Mouse (Mus musculus) olfactory bulb, adult 2 months (tissue): ENCODE measurements around the gene Ramp2. TPM values are rescaled to one million over a fixed set of nuclear protein-coding genes. Genes with fewer than 3 reads are reported as not detected.
A peak's percentile ranks its signal among the peaks of the same experiment; 100 is the strongest.

Experiments
- H3K27ac ChIP-seq: fragments of 200-500 bp; 2 replicates; pipeline ENCODE4 v1.5.1; 2012; ENCODE audit warnings: low read depth, low read length; ENCODE audit not compliant: insufficient read depth
- H3K4me1 ChIP-seq: fragments of 200-500 bp; 2 replicates; pipeline ENCODE4 v1.6.1; 2012; ENCODE audit warnings: low read length; ENCODE audit not compliant: control insufficient read depth, insufficient read depth
- H3K4me3 ChIP-seq: fragments of 200-500 bp; 2 replicates; pipeline ENCODE4 v1.5.1; 2012; ENCODE audit warnings: mild to moderate bottlenecking, low read depth, low read length, moderate library complexity; ENCODE audit not compliant: insufficient read depth
- CTCF ChIP-seq: fragments of 200-500 bp; IDR thresholded peaks from 2 replicates; pipeline ENCODE4 v1.5.1; 2012; ENCODE audit warnings: low read depth, mild to moderate bottlenecking, low read length, moderate library complexity; ENCODE audit not compliant: insufficient read depth
- POLR2A ChIP-seq: fragments of 200-500 bp; IDR thresholded peaks from 2 replicates; pipeline ENCODE4 v1.6.1; 2012; ENCODE audit warnings: mild to moderate bottlenecking, low read depth, low read length, moderate library complexity; ENCODE audit not compliant: insufficient read depth
- WGBS: fragments of 180-500 bp; shearing (Covaris S2); methylation state at CpG from one replicate; pipeline ENCODE4 v1.1.7; 2018; 5-methylcytosine and 5-hydroxymethylcytosine counted together
- polyA plus RNA-seq: library from polyadenylated mRNA; stranded (reverse); fragments of >200 nt; gene quantifications from 2 replicates; pipeline ENCODE4 v1.2.4, GENCODE M21; 2012; ENCODE audit warnings: low replicate concordance; ENCODE audit not compliant: missing spikeins, insufficient read depth, insufficient read length

The Ramp2 gene
- polyA plus RNA-seq, 1 experiment, result not detected

DNA sequence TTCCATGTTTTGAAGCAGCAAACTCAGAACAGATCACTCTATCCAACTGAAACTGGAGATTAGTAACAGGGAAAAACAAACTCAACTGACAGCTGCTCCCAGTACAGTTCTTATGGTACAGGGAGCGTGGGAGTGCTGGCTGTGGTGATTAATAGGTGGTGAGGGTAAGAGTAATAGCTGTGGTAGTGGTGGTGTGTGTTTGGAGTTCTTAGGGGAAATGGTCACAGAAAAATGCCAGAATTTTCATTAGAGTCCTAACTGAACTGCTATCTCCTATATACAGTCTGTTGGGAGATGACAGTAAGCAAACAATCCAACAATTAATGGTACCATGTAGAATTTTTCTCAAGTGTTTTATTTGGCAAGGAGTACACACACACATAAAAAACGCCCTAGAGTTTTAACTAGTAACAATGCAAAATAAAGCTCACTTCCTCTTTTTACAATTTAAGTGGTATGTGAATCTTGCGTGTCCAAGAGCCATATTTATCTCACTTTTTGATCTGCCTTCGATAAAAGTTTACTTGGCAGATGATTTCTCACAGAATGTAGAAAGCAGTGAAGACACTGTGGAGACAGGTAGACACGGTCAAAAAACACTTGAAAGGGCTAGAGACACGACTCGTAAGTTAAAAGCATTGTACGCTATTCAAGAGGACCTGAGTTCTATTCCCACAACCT lies 24.4 kb upstream of the Ramp2 start:
- no peak overlapping the region for H3K4me3 ChIP-seq
- WGBS, result 83% methylated on average over 8 of the region's 8 CpGs
- TF ChIP-seq CTCF (no peak), POLR2A (no peak)
- H3K4me1 ChIP-seq, result peaks cover 2% of the 10 kb centered on the region; the same call in 1 of the 2 replicates
- no peak overlapping the region for H3K27ac ChIP-seq

DNA sequence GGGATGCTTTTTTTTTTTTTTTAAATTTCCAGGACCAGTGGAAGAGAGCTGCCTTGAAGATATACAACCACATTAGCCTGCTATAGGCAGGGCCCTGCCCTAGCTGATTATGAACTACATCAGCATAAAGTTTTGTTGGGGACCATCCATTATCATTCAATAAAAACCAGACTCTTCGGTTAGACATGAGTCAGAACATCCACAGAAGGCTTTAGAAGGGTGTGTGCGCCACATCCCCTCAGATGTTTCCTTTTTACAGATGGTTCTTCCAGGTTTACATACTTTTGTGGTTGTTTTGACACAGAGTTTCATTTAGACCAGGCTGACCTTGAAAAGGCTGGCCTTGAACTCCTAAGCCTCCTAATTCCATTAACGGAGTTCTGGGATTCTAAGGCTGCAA lies 21.5 kb upstream of the Ramp2 start:
- Histone ChIP-seq H3K4me3 (no peak overlapping the region), H3K27ac (no peak overlapping the region), H3K4me1 (peaks cover 5% of the 10 kb centered on the region)
- TF ChIP-seq CTCF (no peak), POLR2A (no peak)
- 92% methylated on average over 3 of the region's 3 CpGs for WGBS

DNA sequence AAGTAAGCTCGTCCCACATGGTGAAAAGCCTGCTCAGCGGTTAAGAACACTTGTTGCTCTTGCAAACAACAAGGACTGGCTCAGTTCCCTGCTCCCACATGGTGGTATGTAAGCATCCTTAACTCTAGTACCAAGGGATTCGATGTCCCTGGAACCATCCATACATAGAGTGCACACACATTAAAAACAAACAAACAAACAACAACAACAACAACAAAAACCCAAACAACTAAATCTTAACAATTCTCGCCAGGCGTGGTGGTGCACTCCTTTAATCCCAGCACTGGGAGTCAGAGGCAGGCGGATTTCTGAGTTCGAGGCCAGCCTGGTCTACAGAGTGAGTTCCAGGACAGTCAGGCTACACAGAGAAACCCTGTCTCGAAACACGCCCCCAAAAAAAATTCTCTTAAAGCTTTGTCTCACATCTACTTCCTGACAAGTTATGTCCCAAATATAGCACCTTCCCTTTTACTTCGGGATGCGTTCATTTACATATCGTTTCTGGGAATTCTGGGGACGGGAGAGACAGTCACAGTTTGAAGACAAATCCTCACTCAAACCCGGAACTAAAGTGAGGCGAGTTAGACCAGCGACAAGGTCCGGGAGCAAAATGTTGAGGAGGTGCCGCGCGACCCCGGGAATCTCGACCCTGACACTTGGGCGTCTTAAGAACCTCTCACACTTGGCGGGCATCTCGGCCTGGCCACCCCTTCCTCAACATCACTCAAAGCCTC lies 20.3 kb upstream of the Ramp2 start:
- TF ChIP-seq CTCF, result no peak
- no peak for TF ChIP-seq POLR2A
- 19% methylated on average over 25 of the region's 25 CpGs for WGBS
- Histone ChIP-seq H3K4me1 (peaks cover 13% of the 10 kb centered on the region), H3K27ac (no peak overlapping the region), H3K4me3 (peak overlapping the region; percentile 78)

DNA sequence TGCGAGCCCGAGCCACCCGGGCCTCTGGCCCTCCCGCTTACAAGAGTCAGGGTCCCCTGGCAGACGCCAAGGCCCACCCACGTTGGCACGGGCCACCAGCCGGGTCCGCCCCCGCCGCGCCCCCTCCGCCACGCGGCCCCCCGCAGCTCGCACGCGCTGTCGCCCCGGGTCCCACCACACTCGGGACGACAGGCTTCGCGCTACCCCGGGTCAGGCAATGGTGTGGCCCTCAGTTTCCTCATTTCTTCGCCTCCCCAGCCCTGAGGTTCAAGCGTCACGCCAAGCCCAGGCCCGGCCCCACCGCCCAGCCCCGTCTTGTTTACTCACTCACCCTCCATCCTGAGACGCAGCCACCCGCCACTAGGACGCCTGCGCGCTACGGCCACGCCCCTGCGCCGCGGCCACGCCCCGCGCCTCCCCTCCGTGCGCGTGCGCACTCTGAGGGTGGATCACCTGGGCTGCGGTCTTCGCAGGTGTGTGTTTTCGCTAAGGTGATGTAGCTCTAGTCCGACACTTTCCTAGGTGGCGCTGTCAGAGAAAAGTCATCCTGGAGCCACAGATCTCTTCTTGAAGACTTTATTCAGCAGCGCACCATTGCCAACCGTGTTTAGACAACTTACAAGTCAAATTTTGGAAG lies 19.6 kb upstream of the Ramp2 start, which contains the start of gene Ezh1:
TSS of gene Ezh1 (minus strand) at position 399 of the 637 bp plus-strand sequence.
- TF ChIP-seq CTCF, result no peak
- TF ChIP-seq POLR2A, result peak; percentile 51; the same call in 1 of the 2 replicates
- Histone ChIP-seq H3K4me1 (peaks cover 20% of the 10 kb centered on the region), H3K27ac (no peak within 1 kb of the TSS), H3K4me3 (peak within 1 kb of the TSS; percentile 78)
- WGBS, result under 1% methylated on average over 55 of the region's 56 CpGs

DNA sequence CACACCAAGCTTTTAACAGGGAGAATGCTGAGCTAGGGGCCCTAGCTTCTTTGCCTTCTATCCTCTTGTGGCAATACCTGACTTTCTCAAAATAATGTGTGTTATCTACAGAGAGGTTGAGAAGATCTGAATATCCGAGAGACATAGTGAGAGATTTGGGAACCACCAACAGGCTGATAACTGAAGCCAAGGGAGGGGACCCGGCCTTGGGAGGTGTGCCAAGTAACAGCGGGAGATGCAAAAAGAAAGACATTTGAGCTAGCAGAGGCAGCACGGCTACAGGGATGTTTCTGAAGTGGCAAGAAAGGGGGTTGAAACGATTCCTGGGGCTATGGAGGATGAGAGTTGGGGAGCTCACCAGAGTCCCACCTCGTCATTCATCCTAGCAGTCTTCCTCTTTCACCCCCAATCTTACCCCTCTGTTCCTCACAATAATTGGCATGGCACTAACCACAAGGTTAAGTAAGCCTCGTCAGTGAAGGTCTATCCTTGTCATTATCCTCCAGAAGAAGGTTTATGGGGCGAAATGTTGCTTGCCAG lies 16.4 kb upstream of the Ramp2 start:
- Histone ChIP-seq H3K4me1 (peaks cover 30% of the 10 kb centered on the region), H3K4me3 (no peak overlapping the region), H3K27ac (peak overlapping the region; percentile 96)
- no peak for TF ChIP-seq POLR2A
- TF ChIP-seq CTCF, result no peak
- 25% methylated on average over 8 of the region's 8 CpGs for WGBS

DNA sequence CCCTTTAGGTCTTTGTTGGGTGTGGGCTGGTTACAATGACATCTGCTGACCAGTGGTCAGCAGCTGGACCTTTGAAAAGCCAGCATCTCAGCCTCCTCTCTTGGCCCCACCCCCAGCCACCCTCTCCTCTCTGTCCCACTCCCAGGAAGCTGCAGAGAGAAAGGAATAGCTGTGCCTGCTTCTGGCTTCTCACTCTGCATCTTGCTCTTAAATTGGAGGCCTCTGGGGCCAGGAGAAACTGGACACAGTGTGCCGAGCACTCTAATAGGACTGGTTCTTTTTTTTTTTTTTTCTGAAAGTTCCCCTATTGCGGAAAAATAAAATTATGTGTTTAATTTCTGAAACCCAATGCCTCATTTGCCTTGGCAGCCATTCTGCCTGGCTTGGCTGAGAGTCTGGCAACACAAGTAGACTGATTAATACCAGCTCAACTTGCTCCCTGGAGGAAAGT lies 15.7 kb upstream of the Ramp2 start:
- peak overlapping the region; percentile 96 for H3K27ac ChIP-seq
- 8% methylated on average over 2 of the region's 2 CpGs for WGBS
- TF ChIP-seq CTCF (no peak), POLR2A (no peak)
- H3K4me3 ChIP-seq, result no peak overlapping the region
- H3K4me1 ChIP-seq, result peaks cover 30% of the 10 kb centered on the region

DNA sequence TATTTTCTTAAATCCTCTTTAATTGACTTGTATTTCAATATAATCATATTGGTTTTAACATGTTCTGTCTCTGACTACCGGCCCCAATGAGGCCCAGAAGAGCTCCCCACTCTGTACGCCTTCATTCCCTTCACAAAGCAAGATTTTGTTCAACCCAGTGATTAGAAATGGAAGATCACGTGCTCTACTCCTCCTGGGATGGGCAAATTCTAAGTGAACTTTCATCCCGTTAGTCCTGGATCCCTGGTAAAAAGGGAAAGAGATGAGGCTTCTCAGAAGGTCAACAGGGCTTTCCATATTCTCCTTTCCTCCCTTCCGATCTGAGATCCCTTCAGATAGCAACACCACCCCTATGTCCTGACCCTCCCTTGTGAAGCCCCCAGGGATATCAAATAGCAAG lies 15.3 kb upstream of the Ramp2 start:
- 13% methylated on average over 5 of the region's 5 CpGs for WGBS
- H3K4me3 ChIP-seq, result no peak overlapping the region
- H3K4me1 ChIP-seq, result peaks cover 30% of the 10 kb centered on the region
- TF ChIP-seq CTCF, result no peak
- no peak for TF ChIP-seq POLR2A
- H3K27ac ChIP-seq, result peak overlapping the region; percentile 96

DNA sequence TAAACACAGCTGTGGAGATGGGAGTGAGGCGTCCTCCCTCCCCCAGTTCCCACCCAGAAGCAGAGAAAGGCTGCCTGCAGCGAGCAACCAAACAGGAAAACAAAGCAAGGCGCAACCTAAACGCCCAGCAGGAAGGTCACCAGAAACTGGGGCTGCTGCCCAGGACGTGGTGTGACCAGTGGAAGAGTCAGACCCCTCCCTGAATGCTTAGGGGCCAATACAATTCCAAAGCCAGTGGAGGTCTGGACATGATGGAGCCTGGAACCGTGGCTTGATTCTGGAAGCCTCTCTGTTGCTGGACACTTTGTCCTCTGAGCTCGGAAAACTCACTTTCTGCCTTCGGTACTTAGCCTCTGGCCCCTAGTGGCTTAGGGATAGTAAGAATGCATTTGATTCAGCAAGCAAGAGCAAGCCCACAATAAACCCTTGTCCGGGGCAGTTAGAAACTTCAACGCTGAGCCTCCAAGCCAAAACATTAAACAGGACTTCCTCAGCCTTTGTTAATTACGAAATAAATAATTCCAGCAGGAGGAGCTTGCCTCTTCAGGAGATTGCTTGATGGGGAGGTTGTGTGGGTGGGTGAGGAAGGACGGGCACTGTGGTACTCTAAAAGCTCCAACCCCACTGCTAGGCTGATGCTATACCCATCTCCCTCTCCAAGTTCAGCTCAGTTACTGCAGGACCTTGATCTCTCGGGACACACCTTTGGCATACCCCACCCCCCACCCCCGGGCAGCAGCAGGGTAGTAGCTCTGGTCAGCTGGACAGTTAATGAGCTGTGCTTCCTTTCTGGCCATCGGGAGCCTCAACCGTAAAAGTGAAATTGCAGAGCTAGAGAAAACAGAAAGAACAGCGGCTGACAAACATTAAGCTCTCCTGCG lies 14.6 kb upstream of the Ramp2 start:
- Histone ChIP-seq H3K27ac (peak overlapping the region; percentile 96), H3K4me1 (peaks cover 30% of the 10 kb centered on the region), H3K4me3 (no peak overlapping the region)
- TF ChIP-seq CTCF, result no peak
- 0 out of 2 replicates have a peak, but pooled peaks have one; percentile 12 for TF ChIP-seq POLR2A
- whole genome bisulfite sequencing, result 9% methylated on average over 18 of the region's 18 CpGs
